Mouse (Mus musculus) WW6 (cell line): ENCODE results near the gene Sorcs3.

ENCODE experiments used
- DNase-seq: peaks from one replicate; pipeline ENCODE4 v3.0.0-alpha.2; 2013; ENCODE audit warnings: low read depth, low spot score

Gene Sorcs3

GRCm38 (mm10) chr19:48524527-48525214 is 318.8 kb downstream of the Sorcs3 start:
- DNase-seq = no peak

GRCm38 (mm10) chr19:48533582-48533981 is 327.8 kb downstream of the Sorcs3 start:
- DNase-seq = no peak

GRCm38 (mm10) chr19:48544294-48544693 is 338.5 kb downstream of the Sorcs3 start:
- DNase-seq = no peak

- no peak for DNase-seq
Measured at GRCm38 (mm10) chr19:48545421-48546132, 339.8 kb downstream of the Sorcs3 start.

GRCm38 (mm10) chr19:48546133-48546448 is 340.3 kb downstream of the Sorcs3 start:
- DNase-seq = no peak

- DNase-seq = no peak
Measured at GRCm38 (mm10) chr19:48548143-48548881, 342.5 kb downstream of the Sorcs3 start.

- no peak for DNase-seq
Measured at GRCm38 (mm10) chr19:48559432-48559831, 353.6 kb downstream of the Sorcs3 start.

GRCm38 (mm10) chr19:48575736-48576135 is 369.9 kb downstream of the Sorcs3 start:
- no peak for DNase-seq

GRCm38 (mm10) chr19:48577169-48577568 is 371.3 kb downstream of the Sorcs3 start:
- DNase-seq = no peak

GRCm38 (mm10) chr19:48584938-48585560 is 379.2 kb downstream of the Sorcs3 start:
- no peak for DNase-seq

- no peak for DNase-seq
Measured at GRCm38 (mm10) chr19:48616951-48617350, 411.1 kb downstream of the Sorcs3 start.

GRCm38 (mm10) chr19:48630671-48631327 is 425.0 kb downstream of the Sorcs3 start:
- DNase-seq = no peak

GRCm38 (mm10) chr19:48642566-48642965 is 436.7 kb downstream of the Sorcs3 start:
- no peak for DNase-seq

GRCm38 (mm10) chr19:48649941-48650340 is 444.1 kb downstream of the Sorcs3 start:
- DNase-seq = no peak

GRCm38 (mm10) chr19:48651617-48652016 is 445.8 kb downstream of the Sorcs3 start:
- no peak for DNase-seq

GRCm38 (mm10) chr19:48660201-48660600 is 454.4 kb downstream of the Sorcs3 start:
- no peak for DNase-seq

GRCm38 (mm10) chr19:48679896-48680295 is 474.1 kb downstream of the Sorcs3 start:
- no peak for DNase-seq

- DNase-seq = no peak
Measured at GRCm38 (mm10) chr19:48682485-48682884, 476.7 kb downstream of the Sorcs3 start.

GRCm38 (mm10) chr19:48686369-48686768 is 480.5 kb downstream of the Sorcs3 start:
- DNase-seq = no peak

GRCm38 (mm10) chr19:48700111-48700658 is 494.4 kb downstream of the Sorcs3 start:
- DNase-seq = no peak

GRCm38 (mm10) chr19:48703763-48704162 is 497.9 kb downstream of the Sorcs3 start:
- DNase-seq = no peak
